Mouse (Mus musculus): ENCODE measurements at regions not wholly inside any gene's neighbourhood (a gene's known extent, or its start where the extent isn't known, plus 50 kb on each side); places are given as distances from the start of the nearest gene placed in this dataset.

GRCm38 (mm10) chr3:109236918-109237317 is 103.5 kb upstream of the Vav3 start:
- TF ChIP-seq CTCF (IDR thresholded peaks at IDR 0.05; ENCODE audit: control insufficient read depth, insufficient read depth, insufficient replicate concordance, low read depth, low read length) = no peak
- TF ChIP-seq POLR2A (IDR thresholded peaks at IDR 0.05; ENCODE audit: control insufficient read depth, low read depth, low read length) = no peak
